In the genomic region with DNA sequence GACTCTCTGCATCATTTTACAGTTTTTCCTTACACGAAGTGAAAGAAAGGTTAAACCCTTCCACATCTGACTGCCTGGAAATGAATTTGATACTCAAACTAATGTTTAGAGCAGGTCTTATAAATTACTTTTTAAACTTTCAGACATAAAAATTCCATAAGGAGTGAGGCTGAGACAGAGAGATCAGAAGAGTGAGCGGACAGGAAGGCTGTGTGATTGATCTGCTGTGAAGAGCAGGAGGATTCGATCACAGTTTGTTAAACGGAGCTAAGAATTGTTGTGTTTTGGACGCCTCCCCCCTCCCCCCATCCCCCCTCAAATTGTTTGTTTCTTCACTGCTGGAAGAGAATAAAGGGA, we compare ENCODE assay signal across 14 mouse cellular contexts.
A peak's percentile ranks its signal among the peaks of the same experiment; 100 is the strongest.
DNase-seq lines count a peak whose midpoint lies in the region; ATAC-seq and TF ChIP-seq lines count a peak whose summit lies in the region.
"Had no signal": no experiment of that assay in that cellular context is flagged by ENCODE, and none has a peak within 500 bp of the region (broad histone marks: within the 10 kb centered on the region; RNA-seq: fewer than 3 reads in every experiment).

No protein-coding gene starts in this region.

- H3K4me1 ChIP-seq in limb, embryonic 12.5 days (replicated peaks): peaks cover 20% of the 10 kb centered on the region
- 0 out of 2 replicates have a peak, but pooled peaks cover 4% of the 10 kb centered on the region for H3K4me1 ChIP-seq in limb, embryonic 10.5 days
- H3K4me1 ChIP-seq in embryonic facial prominence, embryonic 15.5 days: peaks cover 10% of the 10 kb centered on the region; the same call in 1 of the 2 replicates
- peaks cover 8% of the 10 kb centered on the region; the same call in 1 of the 2 replicates for H3K4me1 ChIP-seq in stomach, embryonic 14.5 days (ENCODE audit: control insufficient read depth, insufficient read depth, low read length)
- H3K4me1 ChIP-seq: heart, embryonic 15.5 days; liver, embryonic 12.5 days had no signal

- no peaks in the 10 kb centered on the region for H3K27me3 ChIP-seq in limb, embryonic 12.5 days
- H3K27me3 ChIP-seq in limb, embryonic 10.5 days (ENCODE audit: low read depth, poor library complexity, severe bottlenecking): no peaks in the 10 kb centered on the region
- no peaks in the 10 kb centered on the region for H3K27me3 ChIP-seq in embryonic facial prominence, embryonic 15.5 days
- H3K27me3 ChIP-seq in stomach, embryonic 14.5 days (ENCODE audit: control insufficient read depth, insufficient read depth, low read length): no peaks in the 10 kb centered on the region
- H3K27me3 ChIP-seq: heart, embryonic 15.5 days; liver, embryonic 12.5 days had no signal

- ATAC-seq in limb, embryonic 12.5 days (ENCODE audit: insufficient number of reproducible peaks, insufficient read depth, low FRiP score, low TSS enrichment, low read depth): peak; percentile 49; the same call in 1 of the 2 replicates
- ATAC-seq in embryonic facial prominence, embryonic 15.5 days (ENCODE audit: insufficient number of reproducible peaks, low FRiP score, low TSS enrichment, low read depth): no peak
- ATAC-seq in stomach, embryonic 14.5 days (ENCODE audit: insufficient number of reproducible peaks, insufficient read depth, low FRiP score, low read depth): no peak; the same call in 1 of the 2 replicates
- ATAC-seq: inflammation-experienced regulatory T-cells, adult 6 months; liver, embryonic 12.5 days had no signal

- intact Hi-C loops in gastrocnemius, adult 2 months (cut with DNase I): no loop called here

- H3K36me3 ChIP-seq in limb, embryonic 12.5 days: no peaks in the 10 kb centered on the region
- H3K36me3 ChIP-seq in limb, embryonic 10.5 days: no peaks in the 10 kb centered on the region
- H3K36me3 ChIP-seq in embryonic facial prominence, embryonic 15.5 days: no peaks in the 10 kb centered on the region
- no peaks in the 10 kb centered on the region for H3K36me3 ChIP-seq in stomach, embryonic 14.5 days (ENCODE audit: control insufficient read depth, insufficient read depth, low read length)
- H3K36me3 ChIP-seq: heart, embryonic 15.5 days; liver, embryonic 12.5 days had no signal

- no peak overlapping the region for H3K4me3 ChIP-seq in gastrocnemius, adult 2 months
- no peak overlapping the region for H3K4me3 ChIP-seq in limb, embryonic 12.5 days (replicated peaks)
- H3K4me3 ChIP-seq in limb, embryonic 10.5 days: no peak overlapping the region
- H3K4me3 ChIP-seq in embryonic facial prominence, embryonic 15.5 days (replicated peaks): no peak overlapping the region
- H3K4me3 ChIP-seq in stomach, embryonic 14.5 days (ENCODE audit: low read depth, low read length): no peak overlapping the region
- H3K4me3 ChIP-seq: heart, embryonic 15.5 days; liver, embryonic 12.5 days had no signal

- no peak for TF ChIP-seq CTCF in gastrocnemius, adult 2 months (IDR thresholded peaks at IDR 0.05)

- no peak for DNase-seq in gastrocnemius, adult 2 months
- DNase-seq in gastrocnemius, adult 18-20 months (ENCODE audit: low spot score): no peak
- DNase-seq in limb, embryonic 10.5 days (ENCODE audit: low spot score): no peak
- DNase-seq in frontal cortex, postnatal 14 days (ENCODE audit: low spot score in 2 of 2): no peak
- no peak for DNase-seq in adrenal gland, adult 8-10 months
- DNase-seq: cerebellum, postnatal 14 days; spleen, adult 18-20 months; thymus, postnatal 4 days had no signal

- peaks cover 6% of the 10 kb centered on the region; the same call in 1 of the 2 replicates for H3K9me3 ChIP-seq in limb, embryonic 12.5 days
- H3K9me3 ChIP-seq in limb, embryonic 10.5 days (replicated peaks): no peaks in the 10 kb centered on the region
- H3K9me3 ChIP-seq in embryonic facial prominence, embryonic 15.5 days (replicated peaks): no peaks in the 10 kb centered on the region
- no peaks in the 10 kb centered on the region for H3K9me3 ChIP-seq in stomach, embryonic 14.5 days (ENCODE audit: control insufficient read depth, low read depth, low read length)
- H3K9me3 ChIP-seq: heart, embryonic 15.5 days had no signal

- H3K4me2 ChIP-seq in limb, embryonic 12.5 days: no peak overlapping the region
- 0 out of 2 replicates have a peak overlapping the region, but pooled peaks have one; percentile 36 for H3K4me2 ChIP-seq in embryonic facial prominence, embryonic 15.5 days (replicated peaks)
- H3K4me2 ChIP-seq in stomach, embryonic 14.5 days (replicated peaks; ENCODE audit: low read depth, low read length): no peak overlapping the region
- H3K4me2 ChIP-seq: heart, embryonic 15.5 days; liver, embryonic 12.5 days had no signal

- no peak overlapping the region for H3K9ac ChIP-seq in limb, embryonic 12.5 days (replicated peaks)
- H3K9ac ChIP-seq in embryonic facial prominence, embryonic 15.5 days: no peak overlapping the region
- H3K9ac ChIP-seq in stomach, embryonic 14.5 days (replicated peaks; ENCODE audit: low read depth, low read length): no peak overlapping the region
- H3K9ac ChIP-seq: heart, embryonic 15.5 days; liver, embryonic 12.5 days had no signal

- 24% methylated on average over 5 of the region's 5 CpGs for WGBS in limb, embryonic 12.5 days
- 38% methylated on average over 5 of the region's 5 CpGs for WGBS in limb, embryonic 10.5 days
- WGBS in embryonic facial prominence, embryonic 15.5 days: 30% methylated on average over 5 of the region's 5 CpGs
- WGBS in stomach, embryonic 14.5 days: 25% methylated on average over 5 of the region's 5 CpGs

- H3K27ac ChIP-seq in gastrocnemius, adult 2 months: peak overlapping the region; percentile 81
- peak overlapping the region; percentile 36; the same call in 1 of the 2 replicates for H3K27ac ChIP-seq in limb, embryonic 12.5 days
- no peak overlapping the region for H3K27ac ChIP-seq in limb, embryonic 10.5 days
- peak overlapping the region; percentile 85 for H3K27ac ChIP-seq in embryonic facial prominence, embryonic 15.5 days (replicated peaks)
- peak overlapping the region; percentile 64 for H3K27ac ChIP-seq in stomach, embryonic 14.5 days (ENCODE audit: low read length)
- H3K27ac ChIP-seq: liver, embryonic 12.5 days had no signal
